Mouse (Mus musculus) adrenal gland, postnatal 14 days (tissue): Measurements from ENCODE around the gene Dhx33. TPM values are rescaled to one million over a fixed set of nuclear protein-coding genes. Genes with fewer than 3 reads are reported as not detected.

Source experiments
- DNase-seq: peaks from one replicate; pipeline ENCODE4 v3.0.0; 2021; ENCODE audit warnings: mixed read lengths
- long read RNA-seq, 2 experiments: library from polyadenylated mRNA; stranded (forward); transcript quantifications; one replicate each; pipeline ENCODE4 v2.0.0; 2021
- total RNA-seq: library from RNA; stranded (reverse); gene quantifications from 2 replicates; pipeline ENCODE4 v1.2.3, GENCODE M21; 2021

The Dhx33 gene
- 28.3 and 29.5 TPM in 2 replicates for total RNA-seq
- long read RNA-seq, experiment 1, full-length matches to known transcripts = 6 of 13 reads
- long read RNA-seq, experiment 1, partial matches to known transcripts = 5 of 13 reads
- long read RNA-seq, experiment 1, other reads (novel, unspliced or antisense) = 2 of 13 reads
- long read RNA-seq, experiment 2, full-length matches to known transcripts = 4 of 10 reads
- long read RNA-seq, experiment 2, partial matches to known transcripts = 6 of 10 reads
- long read RNA-seq, experiment 2, other reads (novel, unspliced or antisense) = 0 of 10 reads

- peak; percentile 98 for DNase-seq
These were observed at the start of gene Dhx33 for GRCm38 (mm10) chr11:71004316-71004773. Gene Dhx33 (minus strand): TSS chr11:71004437.

GRCm38 (mm10) chr11:71052554-71052953 lies 48.3 kb upstream of the Dhx33 start:
- DNase-seq = peak; percentile 24

- peak; percentile 22 for DNase-seq
These were observed 35.5 kb upstream of the Dhx33 start for GRCm38 (mm10) chr11:71039526-71040298.

GRCm38 (mm10) chr11:71033163-71033761 lies 29.0 kb upstream of the Dhx33 start, which contains the start of gene 6330403K07Rik:
Gene 6330403K07Rik (minus strand): TSS chr11:71033513.
- DNase-seq = peak; percentile 49

GRCm38 (mm10) chr11:71032491-71033162 lies 28.4 kb upstream of the Dhx33 start:
- no peak for DNase-seq

DNA sequence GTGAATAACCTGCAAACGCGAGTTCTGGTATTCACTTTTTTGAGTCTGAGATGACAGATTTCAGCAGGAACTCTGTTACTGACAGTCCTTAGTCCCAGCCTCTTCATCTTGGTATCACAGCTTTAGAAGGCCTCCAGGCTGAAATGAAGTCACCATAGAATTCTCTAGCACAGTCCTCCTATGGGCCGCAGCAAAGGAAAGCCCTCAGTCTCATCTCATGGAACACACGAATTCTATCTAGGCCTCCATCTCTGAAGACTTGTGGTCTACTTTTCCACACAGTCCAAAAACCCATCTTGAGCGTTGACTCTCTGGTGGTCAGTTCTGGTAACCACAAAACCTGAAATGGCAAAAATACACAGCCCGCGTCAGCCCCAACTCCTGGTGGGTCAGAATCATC lies 27.8 kb upstream of the Dhx33 start:
- DNase-seq = no peak

DNA sequence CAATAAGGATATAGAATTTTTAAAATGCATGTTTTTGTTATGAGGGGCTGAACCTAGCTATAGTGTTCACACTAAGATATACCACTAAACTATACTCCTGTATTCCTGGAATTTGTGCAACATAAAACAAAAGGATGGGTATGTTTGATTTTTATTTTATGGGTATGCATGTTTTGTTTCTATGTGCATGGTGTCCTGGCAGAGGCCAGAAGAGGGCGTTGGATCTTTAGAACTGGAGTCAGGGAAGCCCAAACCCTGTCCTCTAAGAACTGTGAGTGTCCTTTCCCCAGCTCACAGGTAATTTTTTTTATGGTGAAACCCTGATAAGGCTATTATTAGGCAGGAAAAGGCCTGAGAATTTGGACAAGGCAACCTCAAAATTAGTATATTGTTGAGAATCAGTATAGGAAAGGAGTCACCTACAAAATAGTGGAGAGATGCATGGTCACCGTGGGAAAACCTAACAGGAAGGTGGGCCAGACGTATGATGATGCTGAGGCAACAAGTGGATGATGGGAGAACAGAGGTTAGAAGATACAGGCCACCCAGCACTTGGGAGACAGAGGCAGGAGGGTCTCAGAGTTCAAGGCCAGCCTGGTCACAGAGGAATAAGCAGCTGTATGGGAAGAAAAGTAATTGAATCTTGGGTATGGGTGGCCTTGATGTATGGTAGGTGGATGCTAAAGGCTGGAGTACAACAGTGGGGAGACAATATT lies 25.3 kb upstream of the Dhx33 start:
- no peak for DNase-seq

- no peak for DNase-seq
These were observed 24.0 kb upstream of the Dhx33 start for GRCm38 (mm10) chr11:71028280-71028679.

DNA sequence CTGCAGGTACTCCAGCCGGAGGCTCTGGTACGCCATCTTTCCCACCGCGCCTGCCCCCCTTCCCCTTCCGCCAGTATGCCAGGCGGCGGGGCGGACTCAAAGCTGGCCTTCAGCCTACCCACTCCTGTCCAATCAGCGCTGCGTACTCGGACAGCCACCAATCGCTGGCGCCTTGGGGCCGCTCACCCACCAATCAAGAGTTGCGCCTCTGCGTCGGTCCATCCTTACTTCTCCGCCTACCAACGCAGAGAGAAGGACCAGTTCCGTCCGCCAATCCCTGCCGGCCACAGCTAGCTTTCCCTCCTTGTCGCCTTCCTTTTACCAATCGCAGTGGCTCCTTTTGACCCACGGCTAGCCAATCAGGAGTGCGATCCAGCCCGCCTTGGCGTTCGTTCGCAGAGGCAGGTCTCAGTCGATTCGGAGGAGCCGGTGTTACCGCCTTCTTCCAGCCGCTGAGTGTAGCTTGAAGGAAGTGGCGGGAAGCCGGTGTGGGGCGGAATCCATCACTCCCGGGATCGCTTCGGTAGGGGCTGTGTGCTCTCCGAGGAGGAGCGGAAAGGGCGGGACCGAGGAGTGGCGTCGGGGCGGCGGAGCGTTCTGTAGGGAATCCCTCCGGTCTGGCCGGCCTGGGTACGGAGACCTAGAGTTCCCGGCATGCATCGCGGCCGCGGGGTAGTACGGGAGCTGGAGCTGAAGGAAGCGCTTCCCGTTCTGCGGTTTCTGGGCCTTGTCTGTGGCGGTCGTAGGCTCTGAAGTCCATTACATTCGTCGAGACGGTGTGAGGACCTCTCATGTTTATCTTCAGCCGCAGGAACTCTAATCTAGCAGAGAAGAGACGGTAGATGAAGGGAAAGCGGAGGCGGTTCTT lies 15.2 kb upstream of the Dhx33 start, which contains the start of the genes Mis12 and Derl2:
Mis12 (plus strand) TSS at position 411 of the 868 bp plus-strand sequence.
Derl2 (minus strand) TSS at position 641 of the 868 bp plus-strand sequence.
- peak; percentile 98 for DNase-seq

DNA sequence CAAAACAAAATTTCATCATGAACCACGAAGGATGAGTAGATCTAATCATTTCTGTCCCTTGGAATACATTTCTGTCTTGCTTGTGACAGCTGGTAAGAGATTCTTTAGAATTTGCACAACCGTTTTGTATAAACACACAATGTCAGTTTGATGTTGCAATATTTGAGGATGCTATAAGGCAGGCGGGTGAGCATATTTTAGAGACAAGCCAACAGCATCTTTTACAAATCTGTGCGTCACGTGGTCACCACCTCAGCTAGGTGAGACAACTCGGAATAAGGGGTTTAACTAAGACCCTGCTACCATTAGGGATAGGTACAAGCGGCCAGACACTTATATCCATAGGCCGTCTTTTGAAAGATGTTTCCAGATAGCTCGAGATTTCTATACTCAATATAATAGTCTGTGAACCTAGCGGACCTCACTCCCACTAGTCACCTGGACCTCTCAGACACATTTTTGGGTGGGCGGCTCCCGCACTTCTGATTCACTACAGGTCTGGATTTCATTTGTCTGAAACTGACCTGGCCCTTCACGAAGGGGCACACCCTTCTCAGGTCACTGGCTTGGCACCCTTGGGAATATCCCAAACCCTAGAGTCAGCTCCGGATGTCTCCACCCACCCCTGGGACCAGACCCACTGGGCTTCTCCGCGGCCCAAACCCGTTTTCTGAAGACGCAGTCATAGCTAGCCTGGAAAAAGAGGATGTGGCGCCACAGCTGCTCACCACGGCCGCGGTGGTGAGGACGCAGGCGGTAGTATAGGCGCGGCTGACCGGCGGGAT lies 14.4 kb upstream of the Dhx33 start:
- DNase-seq = no peak

- DNase-seq = no peak
These were observed 12.8 kb upstream of the Dhx33 start for GRCm38 (mm10) chr11:71017051-71017450.

GRCm38 (mm10) chr11:71012743-71013142 lies 8.5 kb upstream of the Dhx33 start:
- no peak for DNase-seq

DNA sequence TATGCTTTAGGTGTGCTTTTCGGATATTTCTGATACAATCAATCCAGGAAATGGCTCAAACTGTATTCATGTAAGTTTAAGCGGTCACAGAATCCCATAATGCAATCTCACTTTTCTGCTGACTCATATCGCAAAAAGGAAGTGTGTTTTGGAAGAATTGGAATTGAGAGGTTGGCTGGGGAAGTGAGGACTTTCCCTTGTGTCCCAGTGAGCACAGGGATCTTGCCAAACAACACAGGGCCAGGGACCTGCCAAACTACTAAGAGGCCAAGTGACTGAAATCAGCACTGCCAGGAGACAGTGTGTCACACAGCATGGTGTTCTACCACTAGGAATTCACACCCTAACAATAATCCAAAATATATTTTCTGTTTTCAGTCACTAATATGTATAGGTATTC lies 4.1 kb upstream of the Dhx33 start:
- peak; percentile 52 for DNase-seq

DNA sequence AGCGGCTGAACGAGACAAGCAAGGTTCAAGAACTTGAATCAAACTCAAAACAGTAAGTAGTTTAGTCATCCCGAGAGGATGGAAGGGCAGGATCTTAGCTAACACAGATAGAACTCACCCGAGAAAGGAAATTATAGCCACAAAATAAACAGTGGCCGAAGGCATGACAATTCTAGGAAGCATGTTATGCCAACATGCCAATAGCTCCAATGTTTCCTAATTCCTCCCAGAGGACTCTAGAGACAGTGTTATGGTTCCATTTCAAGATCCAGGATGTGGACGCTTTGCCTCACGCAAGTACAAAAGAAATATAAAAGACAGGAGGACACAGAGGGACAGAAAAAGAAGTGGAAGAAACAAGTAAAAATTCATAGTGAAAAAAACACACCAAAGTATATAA lies 3.6 kb upstream of the Dhx33 start:
- no peak for DNase-seq

DNA sequence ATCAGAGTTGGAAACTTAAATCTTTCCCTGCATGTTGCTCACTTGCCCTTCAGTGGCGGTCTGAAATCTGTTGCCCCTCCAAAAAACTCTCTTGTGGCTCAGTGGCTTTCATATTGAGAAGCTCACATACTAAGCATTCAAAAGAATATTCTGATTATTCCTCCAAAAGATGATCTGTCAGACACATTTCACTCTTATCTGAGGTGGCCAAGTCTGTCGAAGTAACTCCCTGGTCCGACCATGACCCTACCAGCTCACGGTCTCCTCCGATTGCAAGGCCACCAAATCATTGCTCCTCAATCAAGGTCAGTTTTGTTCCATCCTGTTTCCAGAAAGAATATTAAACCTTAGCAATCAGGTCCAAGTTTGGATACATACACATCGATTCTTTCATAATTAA lies 2.8 kb upstream of the Dhx33 start:
- peak; percentile 18 for DNase-seq

GRCm38 (mm10) chr11:71005046-71005445 lies 809 bp upstream of the Dhx33 start:
- no peak for DNase-seq

GRCm38 (mm10) chr11:71003611-71004315 lies 474 bp downstream of the Dhx33 start:
- DNase-seq = peak; percentile 82

DNA sequence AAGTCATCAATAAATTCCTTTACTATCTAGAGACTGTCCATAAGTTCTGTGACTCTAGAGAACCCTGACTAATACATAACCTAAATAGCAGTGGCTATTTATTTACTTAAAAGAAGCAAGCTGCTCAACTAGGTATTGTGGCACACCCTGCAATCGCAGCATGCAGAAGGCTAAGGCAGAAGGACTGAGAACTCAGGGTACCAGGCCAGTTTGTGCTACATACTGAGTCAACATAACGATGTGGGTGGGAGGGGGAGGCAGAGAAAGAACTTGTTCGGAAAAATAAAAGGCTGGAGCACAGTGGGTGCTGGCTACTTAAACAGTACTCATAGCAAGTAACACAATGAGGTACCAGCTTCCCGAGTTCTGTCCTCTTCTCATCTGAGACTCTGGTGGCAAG lies 3.1 kb downstream of the Dhx33 start:
- DNase-seq = no peak
